Mouse (Mus musculus) lung, postnatal 0 days (tissue): ENCODE measurements around the gene Fut7.

Experiments used
- CTCF ChIP-seq: IDR thresholded peaks from 2 replicates; pipeline ENCODE4 v1.5.1; 2016; ENCODE audit warnings: antibody characterized with exemption, mild to moderate bottlenecking
- EP300 ChIP-seq: IDR thresholded peaks from 2 replicates; pipeline ENCODE4 v1.6.1; 2016; ENCODE audit warnings: antibody characterized with exemption, mild to moderate bottlenecking, control low read depth

- peak; percentile 54 for TF ChIP-seq CTCF
- TF ChIP-seq EP300 = 0 out of 2 replicates have a peak, but pooled peaks have one; percentile 19
Observed at GRCm38 (mm10) chr2:25458911-25459310, 35.8 kb downstream of the Fut7 start.
